Mouse (Mus musculus) intestine, embryonic 14.5 days (tissue): ENCODE results near the gene Svbp. TPM values are rescaled to one million over a fixed set of nuclear protein-coding genes. Genes with fewer than 3 reads are reported as not detected.

Source experiments
- ATAC-seq: fragments of 200-750 bp; cut with Nextera tagmentation; replicated peaks from 2 replicates; pipeline ENCODE4 v1.8.0; 2017; ENCODE audit warnings: low read depth, moderate number of reproducible peaks, moderate TSS enrichment, moderate library complexity; ENCODE audit not compliant: low FRiP score, low TSS enrichment
- DNase-seq: peaks from one replicate; pipeline ENCODE4 v3.0.0-alpha.2; 2018; ENCODE audit warnings: low spot score
- H3K27ac ChIP-seq: fragments of 300-500 bp; sonication (generic); 2 replicates; pipeline ENCODE4 v1.5.1; 2014; ENCODE audit warnings: low read depth, mild to moderate bottlenecking, control low read depth
- H3K27me3 ChIP-seq: fragments of 300-500 bp; sonication (generic); replicated peaks from 2 replicates; pipeline ENCODE4 v1.6.1; 2014; ENCODE audit warnings: low read length, control low read depth; ENCODE audit not compliant: control insufficient read depth, insufficient read depth
- H3K36me3 ChIP-seq: fragments of 300-500 bp; sonication (generic); 2 replicates; pipeline ENCODE4 v1.6.1; 2014; ENCODE audit warnings: low read length, control low read depth; ENCODE audit not compliant: control insufficient read depth, insufficient read depth
- H3K4me1 ChIP-seq: fragments of 300-500 bp; sonication (generic); replicated peaks from 2 replicates; pipeline ENCODE4 v1.6.1; 2014; ENCODE audit warnings: low read length, control low read depth, mixed read lengths; ENCODE audit not compliant: control insufficient read depth, insufficient read depth
- H3K4me2 ChIP-seq: fragments of 300-500 bp; sonication (generic); 2 replicates; pipeline ENCODE4 v1.6.1; 2014; ENCODE audit warnings: low read length
- H3K4me3 ChIP-seq: fragments of 300-500 bp; sonication (generic); 2 replicates; pipeline ENCODE4 v1.5.1; 2014; ENCODE audit warnings: low read depth, low read length, control low read depth, mixed read lengths
- H3K9ac ChIP-seq: fragments of 300-500 bp; sonication (generic); 2 replicates; pipeline ENCODE4 v1.6.1; 2014; ENCODE audit warnings: mild to moderate bottlenecking, low read length
- H3K9me3 ChIP-seq: fragments of 300-500 bp; sonication (generic); 2 replicates; pipeline ENCODE4 v1.6.1; 2016; ENCODE audit warnings: low read length, control low read depth; ENCODE audit not compliant: control insufficient read depth
- WGBS: fragments of 180-500 bp; shearing (Covaris S2); extraction: QIAGEN DNeasy Blood & Tissue Kit; methylation state at CpG from one replicate; pipeline ENCODE4 v1.1.7; 2014; 5-methylcytosine and 5-hydroxymethylcytosine counted together
- polyA plus RNA-seq: library from polyadenylated mRNA; unstranded; fragments of >200 nt; fragmentation: Nextera tagmentation; extraction: Ambion mirVana; gene quantifications from 2 replicates; pipeline ENCODE4 v1.2.1, GENCODE M21; 2014

The Svbp gene
- polyA plus RNA-seq, 1 experiment from 2014 or later: 143 TPM

GRCm38 (mm10) chr4:119183525-119183924 is 11.6 kb upstream of the Svbp start:
- Histone ChIP-seq H3K4me3 (no peak overlapping the region), H3K27me3 (no peaks in the 10 kb centered on the region), H3K27ac (no peak overlapping the region), H3K36me3 (no peaks in the 10 kb centered on the region), H3K9ac (no peak overlapping the region), H3K4me2 (no peak overlapping the region), H3K9me3 (no peaks in the 10 kb centered on the region), H3K4me1 (no peaks in the 10 kb centered on the region)
- no peak for ATAC-seq
- 50% methylated on average over 1 of the region's 1 CpGs for WGBS
- no peak for DNase-seq

GRCm38 (mm10) chr4:119185771-119186170 is 9.3 kb upstream of the Svbp start:
- no peaks in the 10 kb centered on the region for H3K27me3 ChIP-seq
- H3K9me3 ChIP-seq: no peaks in the 10 kb centered on the region
- no peak overlapping the region for H3K4me2 ChIP-seq
- no peak overlapping the region for H3K9ac ChIP-seq
- no peak overlapping the region for H3K27ac ChIP-seq
- no peaks in the 10 kb centered on the region for H3K36me3 ChIP-seq
- no peak for DNase-seq
- H3K4me3 ChIP-seq: no peak overlapping the region
- H3K4me1 ChIP-seq: no peaks in the 10 kb centered on the region
- no peak for ATAC-seq
- 87% methylated on average over 4 of the region's 4 CpGs for WGBS

GRCm38 (mm10) chr4:119188060-119188785 is 6.9 kb upstream of the Svbp start:
- H3K4me2 ChIP-seq: no peak overlapping the region
- 48% methylated on average over 11 of the region's 11 CpGs for WGBS
- H3K36me3 ChIP-seq: no peaks in the 10 kb centered on the region
- DNase-seq (no peak), ATAC-seq (no peak)
- no peaks in the 10 kb centered on the region for H3K4me1 ChIP-seq
- no peak overlapping the region for H3K9ac ChIP-seq
- H3K9me3 ChIP-seq: no peaks in the 10 kb centered on the region
- H3K27ac ChIP-seq: no peak overlapping the region
- H3K4me3 ChIP-seq: no peak overlapping the region
- H3K27me3 ChIP-seq: no peaks in the 10 kb centered on the region

DNA sequence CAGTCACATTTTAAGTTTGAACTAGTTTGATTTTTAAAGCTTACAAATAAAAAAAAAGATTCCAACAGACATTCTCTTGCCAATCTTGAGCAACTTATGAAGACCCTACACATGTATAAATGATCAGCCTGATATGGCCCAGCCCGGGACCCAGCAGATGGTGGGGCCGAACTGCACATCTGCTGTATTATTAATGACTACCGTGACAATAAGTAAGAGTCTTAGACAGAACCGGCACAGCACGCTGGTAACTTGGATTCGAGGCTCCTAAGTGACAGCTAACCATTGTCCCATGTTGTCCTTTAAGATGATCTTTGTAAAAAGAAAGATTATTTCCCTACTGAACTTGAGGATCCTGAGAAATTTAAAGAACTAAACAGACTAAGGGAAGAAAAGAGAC is 5.7 kb upstream of the Svbp start:
- no peak overlapping the region for H3K4me3 ChIP-seq
- H3K36me3 ChIP-seq: no peaks in the 10 kb centered on the region
- 83% methylated on average over 6 of the region's 6 CpGs for WGBS
- DNase-seq: no peak
- no peak for ATAC-seq
- no peaks in the 10 kb centered on the region for H3K9me3 ChIP-seq
- H3K4me2 ChIP-seq: no peak overlapping the region
- no peaks in the 10 kb centered on the region for H3K4me1 ChIP-seq
- no peak overlapping the region for H3K27ac ChIP-seq
- no peak overlapping the region for H3K9ac ChIP-seq
- no peaks in the 10 kb centered on the region for H3K27me3 ChIP-seq

DNA sequence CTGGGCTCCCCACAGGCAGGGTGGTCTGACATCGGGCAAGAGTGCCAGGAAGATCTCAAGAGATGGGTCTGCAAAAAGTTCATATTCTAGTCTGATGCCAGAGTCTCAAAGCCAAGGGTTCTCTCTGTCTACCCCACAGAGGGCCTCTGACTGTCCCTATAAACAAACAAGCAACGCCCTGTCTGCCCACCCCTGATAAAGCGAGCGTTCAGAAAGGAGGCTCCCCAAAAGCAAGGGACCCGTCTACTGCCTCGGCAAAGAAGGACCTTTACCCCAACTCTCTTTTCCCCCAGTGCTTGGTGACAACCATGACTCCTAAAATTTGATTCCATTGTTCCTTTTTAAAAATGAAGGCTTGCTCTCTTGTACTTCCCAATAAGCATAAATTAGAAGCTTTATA is 5.2 kb upstream of the Svbp start, which contains the start of gene Ermap:
Ermap (minus strand) TSS at position 148 of the 400 bp plus-strand sequence.
- DNase-seq (no peak), ATAC-seq (no peak)
- Histone ChIP-seq H3K27ac (no peak within 1 kb of the TSS), H3K9ac (no peak within 1 kb of the TSS), H3K4me2 (no peak within 1 kb of the TSS), H3K27me3 (no peaks in the 10 kb centered on the region), H3K9me3 (no peaks in the 10 kb centered on the region), H3K4me1 (no peaks in the 10 kb centered on the region), H3K4me3 (no peak within 1 kb of the TSS), H3K36me3 (no peaks in the 10 kb centered on the region)
- 72% methylated on average over 6 of the region's 6 CpGs for WGBS

DNA sequence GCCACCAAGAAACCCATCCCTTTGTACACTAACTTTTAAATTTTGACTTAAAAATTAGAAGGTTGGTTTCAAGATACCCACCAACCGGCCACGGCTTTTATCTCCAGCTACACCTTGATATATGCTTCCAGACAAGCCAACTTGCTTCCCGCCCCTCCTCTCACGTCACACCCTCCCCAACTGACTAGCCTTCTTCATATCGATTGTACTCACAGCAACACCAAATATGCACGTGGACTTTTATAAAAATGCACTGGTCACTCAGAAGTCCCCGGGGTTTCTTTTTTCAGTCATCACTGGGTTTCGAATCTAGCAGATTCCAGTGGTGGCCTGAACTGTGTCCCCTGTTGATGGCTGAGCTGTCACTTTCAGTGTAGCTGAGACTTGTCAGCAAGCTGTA is 4.5 kb upstream of the Svbp start:
- Histone ChIP-seq H3K9ac (no peak overlapping the region), H3K27me3 (no peaks in the 10 kb centered on the region), H3K4me2 (no peak overlapping the region), H3K4me3 (no peak overlapping the region), H3K27ac (no peak overlapping the region), H3K36me3 (no peaks in the 10 kb centered on the region), H3K9me3 (no peaks in the 10 kb centered on the region), H3K4me1 (no peaks in the 10 kb centered on the region)
- DNase-seq (no peak), ATAC-seq (no peak)
- WGBS: 83% methylated on average over 8 of the region's 8 CpGs

GRCm38 (mm10) chr4:119191273-119191672 is 3.8 kb upstream of the Svbp start:
- no peak for ATAC-seq
- Histone ChIP-seq H3K36me3 (no peaks in the 10 kb centered on the region), H3K27ac (no peak overlapping the region), H3K4me2 (no peak overlapping the region), H3K9me3 (no peaks in the 10 kb centered on the region), H3K27me3 (no peaks in the 10 kb centered on the region), H3K4me1 (peaks cover 4% of the 10 kb centered on the region; the same call in 1 of the 2 replicates), H3K9ac (no peak overlapping the region), H3K4me3 (no peak overlapping the region)
- 57% methylated on average over 3 of the region's 3 CpGs for WGBS
- DNase-seq: no peak

DNA sequence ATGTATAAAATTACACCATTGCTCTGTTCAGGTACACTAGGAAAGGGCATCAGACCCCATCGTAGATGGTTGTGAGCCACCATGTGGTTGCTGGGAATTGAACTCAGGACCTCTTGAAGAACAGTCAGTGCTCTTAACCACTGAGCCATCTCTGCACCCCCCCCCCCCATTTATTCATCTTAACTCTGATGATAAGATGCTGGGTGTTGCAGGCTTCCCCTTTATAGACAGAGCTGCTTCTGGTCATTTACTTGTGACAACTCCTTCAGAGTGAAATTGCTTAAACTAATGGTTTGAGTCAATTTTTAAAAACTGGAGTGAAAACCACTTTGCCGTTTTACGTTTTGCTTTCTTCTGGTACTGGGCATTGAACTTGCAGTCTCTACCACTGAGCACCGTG is 2.3 kb upstream of the Svbp start:
- Histone ChIP-seq H3K27me3 (no peaks in the 10 kb centered on the region), H3K27ac (no peak overlapping the region), H3K9me3 (no peaks in the 10 kb centered on the region), H3K4me1 (peaks cover 9% of the 10 kb centered on the region; the same call in 1 of the 2 replicates), H3K9ac (no peak overlapping the region), H3K36me3 (peaks cover 3% of the 10 kb centered on the region; the same call in 1 of the 2 replicates), H3K4me3 (no peak overlapping the region), H3K4me2 (no peak overlapping the region)
- DNase-seq (no peak), ATAC-seq (no peak)
- 92% methylated on average over 4 of the region's 4 CpGs for WGBS
